Mouse (Mus musculus): Measurements from ENCODE around the gene Gas7.
A peak's percentile ranks its signal among the peaks of the same experiment; 100 is the strongest.

Gas7 gene

GRCm38 (mm10) chr11:67654514-67654913 is 199.3 kb downstream of the Gas7 start:
- DNase-seq (ENCODE audit: low spot score in 2 of 2): no peak

DNA sequence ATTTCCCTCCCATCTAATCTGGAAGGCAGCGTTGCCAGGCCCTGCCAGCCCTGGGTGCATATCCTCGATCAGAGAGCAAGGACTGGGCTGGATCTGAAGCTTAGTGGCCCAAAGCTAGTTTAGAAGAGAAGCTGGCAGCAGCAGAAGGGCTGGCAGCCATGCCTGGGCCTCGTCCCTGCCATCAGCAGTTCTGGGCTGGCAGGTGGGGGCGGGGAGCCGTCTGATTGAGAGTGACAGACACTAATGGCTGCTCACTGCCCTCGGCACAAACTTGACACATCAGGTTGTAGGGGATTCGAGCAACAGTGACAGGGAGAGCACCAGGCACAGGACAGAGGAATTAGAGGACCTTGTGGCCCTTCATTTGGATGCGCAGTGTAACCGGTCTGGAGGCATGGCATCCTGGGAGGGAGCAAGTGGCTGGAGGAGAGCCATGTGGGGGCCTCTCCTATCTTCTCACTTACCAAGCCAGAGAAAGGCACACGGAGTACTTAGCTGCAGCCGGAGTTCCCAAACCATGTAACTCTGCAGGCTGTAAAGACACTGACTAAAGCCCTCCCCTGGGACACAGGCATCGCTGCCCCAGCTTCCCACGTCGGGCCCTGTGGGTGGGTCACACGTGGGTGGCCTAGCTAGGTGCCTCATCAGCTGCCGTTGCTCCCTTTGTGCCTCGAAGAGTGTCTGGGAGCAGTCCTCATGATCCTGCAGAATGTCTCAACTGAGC is 200.2 kb downstream of the Gas7 start:
- no peak for DNase-seq (ENCODE audit: low spot score in 2 of 2)

DNA sequence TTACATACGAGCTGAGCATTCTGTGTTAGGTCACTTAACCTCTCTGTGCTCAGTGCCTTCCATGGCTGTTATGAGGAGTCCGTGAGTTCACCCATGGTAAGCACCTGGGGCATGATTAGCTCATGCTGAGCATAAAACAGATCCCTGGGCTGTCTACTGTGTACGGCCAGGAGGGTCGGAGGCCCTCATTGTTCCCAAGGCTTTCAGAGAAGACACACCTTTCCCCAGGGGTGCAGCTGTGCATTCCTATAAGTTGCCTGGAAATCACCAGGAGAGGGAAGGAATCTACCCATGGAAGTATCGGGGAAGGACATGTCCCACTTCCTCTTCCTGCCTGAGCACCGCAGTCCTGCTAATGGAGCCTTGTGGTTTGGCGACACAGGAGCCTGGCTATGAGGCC is 201.1 kb downstream of the Gas7 start:
- DNase-seq (ENCODE audit: low spot score in 2 of 2): no peak

DNA sequence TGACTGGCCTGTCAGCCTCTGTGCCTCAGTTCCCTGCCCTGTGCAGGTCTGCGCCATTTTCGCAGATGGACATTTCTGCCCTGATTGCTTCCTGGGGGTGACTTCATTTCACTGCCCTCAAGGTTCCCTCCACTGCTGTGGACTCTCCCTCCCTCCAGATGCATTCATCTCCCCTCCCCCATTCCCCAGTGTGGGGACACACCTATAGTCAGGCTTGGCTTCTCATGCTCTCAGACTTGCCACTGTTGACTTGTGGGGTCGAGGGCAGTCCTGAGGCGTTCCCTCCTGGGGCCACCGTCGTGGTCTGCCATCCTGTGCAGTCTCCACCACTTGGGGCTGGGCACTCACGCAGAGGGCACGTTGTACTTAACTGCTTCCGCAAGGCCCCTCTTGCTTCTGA is 201.6 kb downstream of the Gas7 start:
- no peak for DNase-seq (ENCODE audit: low spot score in 2 of 2)

- peak in 1 of 2 experiments; percentile 23 for DNase-seq (ENCODE audit: low spot score in 2 of 2)
Measured at GRCm38 (mm10) chr11:67657685-67658382, 202.6 kb downstream of the Gas7 start.

DNA sequence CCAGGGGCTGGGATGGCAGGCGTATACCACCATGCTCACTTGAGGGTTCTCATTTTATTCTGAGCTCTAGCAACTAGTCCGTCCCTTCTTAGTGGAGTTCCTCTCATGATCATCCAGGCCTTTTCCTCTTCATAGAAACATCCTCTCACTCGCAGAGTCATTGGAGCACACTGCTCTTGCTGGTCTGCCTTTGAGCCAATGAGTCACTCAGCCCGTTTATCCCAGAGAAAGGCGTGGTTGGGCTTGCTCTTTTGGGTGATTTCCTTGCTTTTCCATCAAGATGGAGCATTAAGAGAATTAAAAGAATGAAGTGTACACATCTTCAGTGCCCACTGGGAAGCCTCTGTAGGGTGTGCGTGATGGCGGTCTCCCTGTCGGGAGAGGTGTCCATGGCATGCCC is 206.2 kb downstream of the Gas7 start:
- no peak for DNase-seq (ENCODE audit: low spot score in 2 of 2)

DNA sequence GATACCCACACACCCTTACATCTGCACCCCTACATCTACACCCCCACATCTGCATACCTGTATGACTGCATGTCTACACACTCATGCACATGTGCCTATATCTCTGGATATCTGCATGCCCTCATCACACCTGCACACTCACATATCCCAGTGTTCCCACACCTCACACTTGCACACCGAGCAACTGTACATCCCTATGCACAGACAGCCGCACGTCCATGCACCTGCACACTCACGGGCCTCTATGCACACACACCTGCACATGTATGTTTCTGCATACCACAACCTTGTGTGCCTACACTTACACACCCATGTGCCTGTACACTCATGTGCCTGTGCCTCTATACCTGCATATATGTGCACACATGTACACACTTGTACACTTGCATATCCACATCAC is 208.2 kb downstream of the Gas7 start:
- DNase-seq (ENCODE audit: low spot score in 2 of 2): no peak

DNA sequence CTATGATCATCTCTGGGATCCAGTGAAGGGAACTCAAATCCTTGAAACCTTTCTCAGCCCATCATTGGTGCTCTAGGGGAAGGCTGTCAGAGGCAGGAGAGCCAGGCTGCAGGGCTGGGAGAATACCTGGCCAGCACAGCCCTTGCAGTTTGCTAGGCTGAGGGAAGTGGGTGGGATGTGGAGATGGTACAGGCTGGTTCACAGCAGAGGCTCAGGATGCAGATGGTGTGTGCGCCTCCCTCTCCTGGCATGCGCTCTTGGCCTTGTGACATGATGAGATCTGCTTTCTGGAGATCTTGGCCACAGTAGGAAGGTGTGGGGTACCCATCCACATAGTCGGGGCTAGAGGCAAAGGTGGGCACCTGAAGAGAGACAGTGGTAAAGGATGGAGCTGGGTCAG is 209.0 kb downstream of the Gas7 start:
- DNase-seq (ENCODE audit: low spot score in 2 of 2): no peak

- DNase-seq (ENCODE audit: low spot score in 2 of 2): no peak
Measured at GRCm38 (mm10) chr11:67664918-67665317, 209.7 kb downstream of the Gas7 start.

- no peak for DNase-seq (ENCODE audit: low spot score in 2 of 2)
Measured at GRCm38 (mm10) chr11:67666129-67666528, 210.9 kb downstream of the Gas7 start.

- peak; percentile 62 to 63 for DNase-seq (ENCODE audit: low spot score in 2 of 2)
Measured at GRCm38 (mm10) chr11:67667531-67668332, 212.5 kb downstream of the Gas7 start.

- no peak for DNase-seq (ENCODE audit: low spot score in 2 of 2)
Measured at GRCm38 (mm10) chr11:67668460-67669007, 213.3 kb downstream of the Gas7 start.

DNA sequence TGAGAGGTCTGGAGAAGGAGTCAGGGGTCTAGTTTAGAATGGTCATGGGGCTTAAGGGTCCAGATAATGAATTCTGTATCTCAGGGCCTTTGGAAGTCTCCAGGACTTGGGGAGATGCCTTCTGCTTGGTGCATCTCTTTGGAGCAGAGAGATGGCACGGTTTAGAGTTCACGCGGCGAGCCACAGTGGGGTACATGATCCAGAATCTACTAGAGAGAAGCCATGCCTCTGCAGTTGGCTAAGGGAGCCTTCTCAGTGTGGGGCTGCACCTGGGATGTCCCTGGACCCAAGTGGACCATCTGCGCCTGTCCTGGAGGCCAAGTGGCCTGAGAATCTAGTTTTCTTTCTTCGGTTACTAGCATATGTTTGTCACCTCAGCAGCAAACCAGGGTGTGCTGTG is 214.8 kb downstream of the Gas7 start:
- DNase-seq (ENCODE audit: low spot score in 2 of 2): no peak

DNA sequence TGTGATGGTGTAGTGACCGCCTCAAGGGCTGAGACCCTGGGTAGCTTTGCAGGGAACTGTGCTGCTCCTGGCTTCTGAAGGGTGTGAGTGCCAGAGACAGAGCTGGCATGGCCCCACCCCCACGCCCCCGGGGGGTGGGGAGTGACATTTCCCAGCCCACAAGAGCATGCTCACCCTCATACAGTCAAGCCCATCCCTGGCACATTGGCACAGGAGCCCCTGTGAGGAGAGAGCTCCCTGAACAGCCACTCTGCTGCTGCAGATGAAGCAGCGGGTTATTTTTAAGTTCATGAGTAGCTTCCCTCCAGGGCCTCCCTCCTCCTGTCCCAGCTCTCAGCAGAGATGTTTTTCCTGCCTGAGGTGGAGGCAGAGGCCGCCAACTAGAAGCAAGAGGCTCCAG is 216.9 kb downstream of the Gas7 start:
- DNase-seq (ENCODE audit: low spot score in 2 of 2): no peak

DNA sequence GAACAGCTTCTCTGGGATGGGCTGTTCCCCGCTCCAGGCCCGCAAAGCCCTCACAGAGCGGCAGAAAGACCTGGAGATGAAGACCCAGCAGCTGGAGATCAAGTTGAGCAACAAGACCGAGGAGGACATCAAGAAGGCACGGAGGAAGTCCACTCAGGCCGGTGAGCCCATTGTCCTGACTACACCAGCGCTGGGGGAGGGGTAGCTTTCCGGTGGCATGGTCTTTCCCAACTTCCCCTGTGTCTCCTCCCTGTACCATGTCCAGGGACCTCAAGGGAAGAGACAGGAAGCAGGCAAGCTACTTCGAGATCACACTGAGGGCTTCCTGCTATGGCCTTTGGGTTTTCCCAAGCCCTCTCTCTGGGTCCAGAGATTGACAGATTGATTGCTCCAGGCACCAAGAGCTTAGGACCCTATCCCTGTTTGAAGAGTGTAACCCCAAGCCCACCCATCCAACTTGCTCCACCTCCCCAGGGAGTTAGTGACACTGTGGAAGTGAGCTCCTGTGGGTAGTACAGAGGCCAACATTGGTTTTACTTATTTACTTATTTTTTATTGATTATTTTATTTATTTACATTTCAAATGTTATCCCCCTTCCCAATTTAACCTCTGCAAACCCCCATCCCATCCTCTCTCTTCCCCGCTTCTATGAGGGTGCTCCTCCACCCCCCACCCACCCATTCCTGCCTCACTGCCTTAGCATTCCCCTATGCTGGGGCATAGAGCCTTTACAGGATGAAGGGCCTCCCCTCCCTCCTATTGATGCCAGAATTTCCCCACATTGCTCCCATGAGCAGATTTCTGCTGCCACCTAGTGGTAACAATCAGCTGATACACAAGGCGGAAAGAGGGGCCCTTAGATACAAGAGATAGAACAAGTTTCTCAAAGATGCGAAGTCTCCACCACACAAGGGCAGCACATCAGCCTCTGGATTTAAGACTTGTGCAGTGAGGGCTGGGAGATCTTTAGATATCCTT is 220.6 kb downstream of the Gas7 start:
- DNase-seq (ENCODE audit: low spot score in 2 of 2): peak; percentile 47 to 50

DNA sequence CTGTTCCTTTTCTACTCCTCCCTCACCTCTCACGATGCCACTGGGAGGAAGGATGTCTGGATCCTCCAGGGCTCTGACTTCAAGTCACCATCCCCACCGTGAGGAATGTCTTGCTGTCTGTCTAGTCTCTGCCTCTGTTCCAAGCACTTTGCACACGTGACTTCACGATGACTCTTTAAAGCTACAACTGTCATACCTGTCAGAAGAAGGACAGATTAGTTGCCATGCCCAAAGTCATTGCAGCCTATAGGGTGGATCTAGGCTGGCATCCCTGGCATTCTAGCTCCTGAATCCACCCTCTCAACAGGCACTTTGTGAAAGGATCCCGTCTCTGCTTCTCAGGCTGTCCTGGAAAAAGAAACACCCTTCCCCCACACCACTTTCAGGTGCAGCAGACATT is 224.1 kb downstream of the Gas7 start:
- DNase-seq (ENCODE audit: low spot score in 2 of 2): no peak

- DNase-seq (ENCODE audit: low spot score in 2 of 2): no peak
Measured at GRCm38 (mm10) chr11:67679930-67680329, 224.7 kb downstream of the Gas7 start.

GRCm38 (mm10) chr11:67681871-67682270 is 226.6 kb downstream of the Gas7 start:
- DNase-seq (ENCODE audit: low spot score in 2 of 2): no peak

GRCm38 (mm10) chr11:67686109-67686508 is 230.9 kb downstream of the Gas7 start:
- no peak for DNase-seq (ENCODE audit: low spot score in 2 of 2)

GRCm38 (mm10) chr11:67694703-67695376 is 239.6 kb downstream of the Gas7 start, which contains the start of gene Rcvrn:
Gene Rcvrn (plus strand): TSS chr11:67695326.
- no peak for DNase-seq (ENCODE audit: low spot score in 2 of 2)
